Mouse (Mus musculus) stomach, postnatal 0 days (tissue): ENCODE measurements around the gene Ptk6. TPM values are rescaled to one million over a fixed set of nuclear protein-coding genes. Genes with fewer than 3 reads are reported as not detected.

Experiments
- ATAC-seq: fragments of 200-750 bp; cut with Nextera tagmentation; 2 replicates; pipeline ENCODE4 v1.8.0; 2017; ENCODE audit not compliant: low FRiP score, low TSS enrichment
- DNase-seq: peaks from one replicate; pipeline ENCODE4 v3.0.0-alpha.2; 2016; ENCODE audit warnings: low spot score
- H3K27ac ChIP-seq: fragments of 300-500 bp; sonication (generic); replicated peaks from 2 replicates; pipeline ENCODE4 v1.5.1; 2014; ENCODE audit warnings: mild to moderate bottlenecking, control low read depth
- H3K27me3 ChIP-seq: fragments of 300-500 bp; sonication (generic); 2 replicates; pipeline ENCODE4 v1.6.1; 2014; ENCODE audit warnings: low read length; ENCODE audit not compliant: control insufficient read depth, insufficient read depth
- H3K36me3 ChIP-seq: fragments of 300-500 bp; sonication (generic); 2 replicates; pipeline ENCODE4 v1.6.1; 2014; ENCODE audit warnings: low read length, mixed read lengths; ENCODE audit not compliant: control insufficient read depth, insufficient read depth
- H3K4me1 ChIP-seq: fragments of 300-500 bp; sonication (generic); replicated peaks from 2 replicates; pipeline ENCODE4 v1.6.1; 2014; ENCODE audit warnings: antibody characterized with exemption; ENCODE audit not compliant: control insufficient read depth, insufficient read depth
- H3K4me2 ChIP-seq: fragments of 300-500 bp; sonication (generic); replicated peaks from 2 replicates; pipeline ENCODE4 v1.6.1; 2014; ENCODE audit warnings: low read depth, mild to moderate bottlenecking, control low read depth, moderate library complexity
- H3K4me3 ChIP-seq: fragments of 300-500 bp; sonication (generic); 2 replicates; pipeline ENCODE4 v1.5.1; 2014; ENCODE audit warnings: low read depth, low read length, control low read depth
- H3K9ac ChIP-seq: fragments of 300-500 bp; sonication (generic); 2 replicates; pipeline ENCODE4 v1.6.1; 2014; ENCODE audit warnings: mild to moderate bottlenecking, low read length, control low read depth, mixed read lengths
- H3K9me3 ChIP-seq: fragments of 300-500 bp; sonication (generic); 2 replicates; pipeline ENCODE4 v1.6.1; 2016; ENCODE audit warnings: low read length; ENCODE audit not compliant: control insufficient read depth
- CTCF ChIP-seq: IDR thresholded peaks from 2 replicates; pipeline ENCODE4 v1.5.1; 2016; ENCODE audit warnings: antibody characterized with exemption, low read depth, mild to moderate bottlenecking, moderate library complexity
- EP300 ChIP-seq: optimal IDR thresholded peaks from 2 replicates; pipeline ENCODE3; 2016; ENCODE audit warnings: antibody characterized with exemption
- WGBS: fragments of 180-500 bp; shearing (Covaris S2); extraction: QIAGEN DNeasy Blood & Tissue Kit; methylation state at CpG from one replicate; pipeline ENCODE4 v1.1.7; 2014; 5-methylcytosine and 5-hydroxymethylcytosine counted together
- polyA plus RNA-seq: library from polyadenylated mRNA; unstranded; fragments of >200 nt; fragmentation: Nextera tagmentation; extraction: Ambion mirVana; gene quantifications from 2 replicates; pipeline ENCODE4 v1.2.1, GENCODE M21; 2015

The Ptk6 gene
- polyA plus RNA-seq, 1 experiment from 2014 or later = 5.9 TPM

- H3K4me2 ChIP-seq = peak within 1 kb of the TSS; percentile 59
- no peaks in the 10 kb centered on the region for H3K4me1 ChIP-seq
- H3K27ac ChIP-seq = no peak within 1 kb of the TSS
- H3K9ac ChIP-seq = peak within 1 kb of the TSS; percentile 31
- no peaks in the 10 kb centered on the region for H3K27me3 ChIP-seq
- peak; percentile 77; the same call in 1 of the 2 replicates for ATAC-seq
- peak; percentile 57 for DNase-seq
- H3K9me3 ChIP-seq = no peaks in the 10 kb centered on the region
- no peak for TF ChIP-seq CTCF
- 4% methylated on average over 17 of the region's 17 CpGs for WGBS
- H3K4me3 ChIP-seq = peak within 1 kb of the TSS; percentile 39
- no peaks in the 10 kb centered on the region for H3K36me3 ChIP-seq
Measured at GRCm38 (mm10) chr2:181213021-181213445, 10.4 kb upstream of the Ptk6 start, which contains the start of gene Srms. Gene Srms (minus strand): TSS chr2:181213185.

- H3K27ac ChIP-seq = no peak overlapping the region
Measured at GRCm38 (mm10) chr2:181212389-181213020, 9.9 kb upstream of the Ptk6 start.

GRCm38 (mm10) chr2:181206118-181206517, 3.5 kb upstream of the Ptk6 start:
- no peak overlapping the region for H3K27ac ChIP-seq
- DNase-seq = no peak
- H3K27me3 ChIP-seq = no peaks in the 10 kb centered on the region
- H3K4me2 ChIP-seq = no peak overlapping the region
- H3K9me3 ChIP-seq = no peaks in the 10 kb centered on the region
- H3K4me1 ChIP-seq = no peaks in the 10 kb centered on the region
- 57% methylated on average over 9 of the region's 9 CpGs for WGBS
- no peak for TF ChIP-seq EP300
- no peak for TF ChIP-seq CTCF
- no peak overlapping the region for H3K9ac ChIP-seq
- H3K36me3 ChIP-seq = no peaks in the 10 kb centered on the region
- H3K4me3 ChIP-seq = no peak overlapping the region
- 0 out of 2 replicates have a peak, but pooled peaks have one; percentile 8 for ATAC-seq

More at GRCm38 (mm10) chr2:181212389-181213020, 9.9 kb upstream of the Ptk6 start:
- DNase-seq (no peak), ATAC-seq (peak; percentile 12; the same call in 1 of the 2 replicates)
- Histone ChIP-seq H3K4me1 (no peaks in the 10 kb centered on the region), H3K4me2 (peak overlapping the region; percentile 59), H3K27me3 (no peaks in the 10 kb centered on the region), H3K4me3 (peak overlapping the region; percentile 39), H3K9me3 (no peaks in the 10 kb centered on the region), H3K36me3 (no peaks in the 10 kb centered on the region), H3K9ac (peak overlapping the region; percentile 31)
- TF ChIP-seq CTCF (no peak), EP300 (no peak)
- WGBS = 6% methylated on average over 34 of the region's 34 CpGs

- TF ChIP-seq EP300 (no peak), CTCF (no peak)
- Histone ChIP-seq H3K27ac (no peak overlapping the region), H3K4me2 (no peak overlapping the region), H3K36me3 (no peaks in the 10 kb centered on the region), H3K27me3 (no peaks in the 10 kb centered on the region), H3K9ac (no peak overlapping the region), H3K4me3 (no peak overlapping the region), H3K4me1 (no peaks in the 10 kb centered on the region), H3K9me3 (no peaks in the 10 kb centered on the region)
- no peak for ATAC-seq
- WGBS = 81% methylated on average over 5 of the region's 5 CpGs
- no peak for DNase-seq
Measured at GRCm38 (mm10) chr2:181205678-181206077, 3.1 kb upstream of the Ptk6 start.

GRCm38 (mm10) chr2:181202886-181203285, 297 bp upstream of the Ptk6 start:
- 0 out of 2 replicates have a peak overlapping the region, but pooled peaks have one; percentile 8 for H3K27ac ChIP-seq
- no peaks in the 10 kb centered on the region for H3K9me3 ChIP-seq
- H3K27me3 ChIP-seq = no peaks in the 10 kb centered on the region
- no peak for ATAC-seq
- no peaks in the 10 kb centered on the region for H3K36me3 ChIP-seq
- no peak overlapping the region for H3K4me3 ChIP-seq
- no peak overlapping the region for H3K9ac ChIP-seq
- no peak overlapping the region for H3K4me2 ChIP-seq
- H3K4me1 ChIP-seq = no peaks in the 10 kb centered on the region
- TF ChIP-seq CTCF = no peak
- no peak for TF ChIP-seq EP300
- DNase-seq = no peak
- WGBS = 62% methylated on average over 6 of the region's 6 CpGs

GRCm38 (mm10) chr2:181201606-181202005, 983 bp downstream of the Ptk6 start:
- 63% methylated on average over 3 of the region's 3 CpGs for WGBS
- no peaks in the 10 kb centered on the region for H3K36me3 ChIP-seq
- H3K27ac ChIP-seq = no peak overlapping the region
- H3K9ac ChIP-seq = no peak overlapping the region
- no peak overlapping the region for H3K4me2 ChIP-seq
- H3K4me1 ChIP-seq = no peaks in the 10 kb centered on the region
- no peaks in the 10 kb centered on the region for H3K27me3 ChIP-seq
- H3K4me3 ChIP-seq = no peak overlapping the region
- TF ChIP-seq EP300 = no peak
- no peak for TF ChIP-seq CTCF
- H3K9me3 ChIP-seq = no peaks in the 10 kb centered on the region
- ATAC-seq (no peak), DNase-seq (no peak)
